Mouse (Mus musculus): ENCODE results near the gene Nobox.

DNA sequence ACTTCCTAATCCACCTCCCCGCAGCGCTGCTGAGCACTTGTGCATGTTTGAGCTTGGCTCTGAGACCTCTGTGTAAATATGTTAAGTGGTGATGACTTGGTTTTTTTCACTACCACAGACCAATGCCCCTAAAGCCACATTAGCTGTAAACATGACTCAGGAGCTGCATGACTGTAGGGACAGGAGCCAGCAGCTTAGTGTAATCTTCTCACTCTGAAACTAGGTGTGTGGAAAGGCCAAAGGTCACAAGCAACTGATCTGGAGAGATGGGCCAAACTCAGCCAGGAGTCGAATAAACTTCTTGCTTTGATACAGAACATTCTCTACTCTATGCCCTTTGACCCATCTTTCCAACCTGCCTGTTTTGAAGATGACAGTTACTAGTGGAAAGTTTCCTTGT lies 17.3 kb downstream of the Nobox start:
- TF ChIP-seq POLR2A (IDR thresholded peaks at IDR 0.05; ENCODE audit: borderline replicate concordance, control insufficient read depth, low read depth, low read length) (no peak), CTCF (IDR thresholded peaks at IDR 0.05; ENCODE audit: control insufficient read depth, insufficient read depth, low read length) (no peak)
